Mouse (Mus musculus): ENCODE results near the gene Aoah. TPM values are rescaled to one million over a fixed set of nuclear protein-coding genes. Genes with fewer than 3 reads are reported as not detected.
A peak's percentile ranks its signal among the peaks of the same experiment; 100 is the strongest.

The Aoah gene
- total and polyA plus RNA-seq, 3 experiments: 0.17 TPM; not detected in 2

DNA sequence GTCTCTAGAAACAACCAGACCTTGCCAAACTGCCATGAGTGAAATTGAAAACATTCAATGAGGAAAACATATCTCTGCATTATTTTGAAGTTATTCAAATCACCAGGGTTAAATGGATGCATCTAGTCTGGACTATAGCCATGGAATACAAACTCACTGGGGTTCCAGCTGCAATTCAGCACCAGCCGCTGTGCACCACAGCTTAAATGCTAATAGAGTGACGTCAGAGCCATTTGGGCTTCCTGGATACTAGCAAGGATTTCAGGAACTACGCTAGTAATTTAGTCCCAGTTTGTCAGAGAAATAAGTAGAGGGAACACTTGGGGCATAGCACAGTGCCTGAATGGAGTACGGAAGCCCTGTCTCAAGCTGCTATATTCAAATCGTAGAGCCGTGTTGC is 145.2 kb downstream of the Aoah start:
- Histone ChIP-seq H3K4me3 (replicated peaks in 1 of 3; ENCODE audit: low read depth in 2 of 3, low read length in 2 of 3, poor library complexity in 1 of 3) (no peak overlapping the region), H3K4me1 (ENCODE audit: control insufficient read depth in 1 of 2, insufficient read depth in 2 of 2) (no peaks in the 10 kb centered on the region), H3K79me2 (replicated peaks; ENCODE audit: control insufficient read depth, extremely low read depth, insufficient read depth, poor library complexity, severe bottlenecking) (no peaks in the 10 kb centered on the region), H3K9me3 (replicated peaks; ENCODE audit: low read length) (no peaks in the 10 kb centered on the region), H3K36me3 (replicated peaks in 1 of 2; ENCODE audit: control insufficient read depth in 1 of 2, insufficient read depth in 1 of 2, low read length in 1 of 2) (no peaks in the 10 kb centered on the region), H3K27ac (ENCODE audit: insufficient read depth, low read depth) (no peak overlapping the region), H3K9ac (ENCODE audit: insufficient read depth, low read depth) (no peak overlapping the region), H3K4me2 (ENCODE audit: insufficient read depth, low read depth, poor library complexity, severe bottlenecking) (no peak overlapping the region), H3K27me3 (replicated peaks) (no peaks in the 10 kb centered on the region)
- dilution Hi-C loops (cut with MboI; ENCODE audit: extremely low pct_ligation_motif_present, extremely low pct_unique_long_range_greater_than_20kb, low sequenced_read_pairs) (no loop called here), in situ Hi-C loops (cut with MboI; ENCODE audit: low pct_ligation_motif_present, low pct_unique_long_range_greater_than_20kb, low sequenced_read_pairs) (loop anchor here (10.0 to 25.0 kb wide), 3 partner anchors 223 to 624 kb away; no protein-coding TSS in a partner anchor)
- no peak for DNase-seq (ENCODE audit: extremely low read depth)
- TF ChIP-seq SMC3 (IDR thresholded peaks at IDR 0.05; ENCODE audit: low read depth, low read length) (no peak), NRF1 (IDR thresholded peaks at IDR 0.05; ENCODE audit: low read depth, low read length) (no peak), MAFK (IDR thresholded peaks at IDR 0.05; ENCODE audit: insufficient replicate concordance, low read length) (no peak), CHD1 (IDR thresholded peaks at IDR 0.05; ENCODE audit: low read depth, low read length) (no peak), RCOR1 (conservative IDR thresholded peaks at IDR 0.05; ENCODE audit: low read depth, low read length) (no peak), MEF2A (IDR thresholded peaks at IDR 0.05; ENCODE audit: borderline replicate concordance, low read depth, low read length) (no peak), BHLHE40 (IDR thresholded peaks at IDR 0.05; ENCODE audit: low read depth, low read length) (no peak), NELFE (IDR thresholded peaks at IDR 0.05; ENCODE audit: low read depth, low read length) (no peak)

DNA sequence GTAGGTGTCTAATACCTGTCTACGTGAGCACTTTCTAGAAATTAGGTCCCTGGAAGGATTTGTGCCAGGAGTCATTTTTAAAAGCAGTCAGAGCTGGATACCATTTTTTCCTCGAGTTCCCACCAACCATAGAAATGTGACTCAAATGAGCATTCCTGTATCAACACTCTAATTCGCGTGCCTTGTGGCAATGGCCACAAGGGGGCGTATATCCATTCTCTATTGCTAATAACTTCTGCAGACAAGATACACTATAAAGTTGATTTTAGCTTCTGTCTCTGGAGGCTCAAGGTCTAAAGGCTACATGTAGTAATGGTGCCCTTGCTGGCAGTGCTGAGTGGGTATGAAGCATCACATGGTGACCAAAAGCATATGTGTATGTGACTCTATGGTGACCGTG is 146.5 kb downstream of the Aoah start:
- Histone ChIP-seq H3K4me3 (replicated peaks in 1 of 3; ENCODE audit: low read depth in 2 of 3, low read length in 2 of 3, poor library complexity in 1 of 3) (no peak overlapping the region), H3K4me1 (ENCODE audit: control insufficient read depth in 1 of 2, insufficient read depth in 2 of 2) (no peaks in the 10 kb centered on the region), H3K27ac (ENCODE audit: insufficient read depth, low read depth) (no peak overlapping the region), H3K79me2 (replicated peaks; ENCODE audit: control insufficient read depth, extremely low read depth, insufficient read depth, poor library complexity, severe bottlenecking) (no peaks in the 10 kb centered on the region), H3K27me3 (replicated peaks) (no peaks in the 10 kb centered on the region), H3K36me3 (replicated peaks in 1 of 2; ENCODE audit: control insufficient read depth in 1 of 2, insufficient read depth in 1 of 2, low read length in 1 of 2) (no peaks in the 10 kb centered on the region), H3K4me2 (ENCODE audit: insufficient read depth, low read depth, poor library complexity, severe bottlenecking) (no peak overlapping the region), H3K9ac (ENCODE audit: insufficient read depth, low read depth) (no peak overlapping the region), H3K9me3 (replicated peaks; ENCODE audit: low read length) (no peaks in the 10 kb centered on the region)
- in situ Hi-C loops (cut with MboI; ENCODE audit: low pct_ligation_motif_present, low pct_unique_long_range_greater_than_20kb, low sequenced_read_pairs) (loop anchor here (25.0 kb wide), 2 partner anchors 222 to 297 kb away; no protein-coding TSS in a partner anchor), dilution Hi-C loops (cut with MboI; ENCODE audit: extremely low pct_ligation_motif_present, extremely low pct_unique_long_range_greater_than_20kb, low sequenced_read_pairs) (no loop called here)
- DNase-seq (ENCODE audit: extremely low read depth): peak; percentile 55
- TF ChIP-seq KAT2A (IDR thresholded peaks at IDR 0.05; ENCODE audit: insufficient replicate concordance, low read length) (no peak), MXI1 (IDR thresholded peaks at IDR 0.05; ENCODE audit: low read depth, low read length) (no peak), CTCF (conservative IDR thresholded peaks at IDR 0.05 in 1 of 2, IDR thresholded peaks at IDR 0.05 in 1 of 2; ENCODE audit: low read depth in 2 of 2, low read length in 2 of 2) (peak; percentile 81 to 87), ZC3H11A (IDR thresholded peaks at IDR 0.05; ENCODE audit: low read depth, low read length) (peak; percentile 3; the same call in 1 of the 2 replicates), MAX (IDR thresholded peaks at IDR 0.05; ENCODE audit: low read length) (no peak), RAD21 (IDR thresholded peaks at IDR 0.05; ENCODE audit: low read depth, low read length) (peak; percentile 45), UBTF (IDR thresholded peaks at IDR 0.05; ENCODE audit: low read depth, low read length) (no peak), PAX5 (IDR thresholded peaks at IDR 0.05; ENCODE audit: low read length) (no peak), POLR2A (IDR thresholded peaks at IDR 0.05; ENCODE audit: low read depth, low read length) (no peak), SMC3 (IDR thresholded peaks at IDR 0.05; ENCODE audit: low read depth, low read length) (peak; percentile 88)

Measured in CH12.LX (cell line).